Mouse (Mus musculus) small intestine, adult 2 months (tissue): Measurements from ENCODE around the gene Wwox. TPM values are rescaled to one million over a fixed set of nuclear protein-coding genes. Genes with fewer than 3 reads are reported as not detected.

Source experiments
- H3K27ac ChIP-seq: fragments of 200-500 bp; 2 replicates; pipeline ENCODE4 v1.5.1; 2012; ENCODE audit warnings: low read depth, low read length, control low read depth, inconsistent platforms; ENCODE audit not compliant: insufficient read depth
- H3K27me3 ChIP-seq: fragments of 200-500 bp; 2 replicates; pipeline ENCODE4 v1.6.1; 2012; ENCODE audit warnings: mild to moderate bottlenecking, moderate library complexity, low read length, inconsistent platforms; ENCODE audit not compliant: control insufficient read depth, insufficient read depth
- H3K36me3 ChIP-seq: fragments of 200-500 bp; 2 replicates; pipeline ENCODE4 v1.6.1; 2012; ENCODE audit warnings: mild to moderate bottlenecking, low read length, control low read depth, inconsistent platforms; ENCODE audit not compliant: control insufficient read depth, insufficient read depth
- H3K4me1 ChIP-seq: fragments of 200-500 bp; 2 replicates; pipeline ENCODE4 v1.6.1; 2012; ENCODE audit warnings: low read length, inconsistent platforms, mixed read lengths; ENCODE audit not compliant: control insufficient read depth, insufficient read depth, insufficient read length
- H3K4me3 ChIP-seq: fragments of 200-500 bp; 2 replicates; pipeline ENCODE4 v1.5.1; 2012; ENCODE audit warnings: low read depth, mild to moderate bottlenecking, control low read depth, inconsistent platforms, low read length, moderate library complexity
- CTCF ChIP-seq: fragments of 200-500 bp; IDR thresholded peaks from 2 replicates; pipeline ENCODE4 v1.5.1; 2012; ENCODE audit warnings: low read depth, mild to moderate bottlenecking, control low read depth, inconsistent platforms, low read length, moderate library complexity, mixed read lengths; ENCODE audit not compliant: insufficient replicate concordance, insufficient read length; ENCODE audit errors: extremely low read depth
- POLR2A ChIP-seq: fragments of 200-500 bp; IDR thresholded peaks from 2 replicates; pipeline ENCODE4 v1.6.1; 2012; ENCODE audit warnings: low read depth, mild to moderate bottlenecking, control low read depth, inconsistent platforms, low read length, moderate library complexity
- WGBS: fragments of 180-500 bp; shearing (Covaris S2); methylation state at CpG from one replicate; pipeline ENCODE4 v1.1.7; 2018; 5-methylcytosine and 5-hydroxymethylcytosine counted together
- polyA plus RNA-seq: library from polyadenylated mRNA; depleted of rRNA; stranded (reverse); fragments of >200 nt; gene quantifications from 2 replicates; pipeline ENCODE4 v1.2.3, GENCODE M21; 2012

Wwox gene
- polyA plus RNA-seq, 1 experiment: 6.0 TPM

GRCm38 (mm10) chr8:115126674-115127073, 687.2 kb downstream of the Wwox start:
- Histone ChIP-seq H3K4me3 (no peak overlapping the region), H3K36me3 (no peaks in the 10 kb centered on the region), H3K4me1 (no peaks in the 10 kb centered on the region), H3K27ac (no peak overlapping the region), H3K27me3 (no peaks in the 10 kb centered on the region)
- 82% methylated on average over 5 of the region's 5 CpGs for WGBS
- TF ChIP-seq POLR2A (no peak), CTCF (no peak)

GRCm38 (mm10) chr8:115129307-115129706, 689.9 kb downstream of the Wwox start:
- Histone ChIP-seq H3K36me3 (no peaks in the 10 kb centered on the region), H3K4me1 (no peaks in the 10 kb centered on the region), H3K27me3 (no peaks in the 10 kb centered on the region), H3K4me3 (no peak overlapping the region), H3K27ac (no peak overlapping the region)
- TF ChIP-seq CTCF: peak; percentile 26; the same call in 1 of the 2 replicates
- no peak for TF ChIP-seq POLR2A
- 90% methylated on average over 4 of the region's 4 CpGs for WGBS

- H3K4me1 ChIP-seq: no peaks in the 10 kb centered on the region
- no peaks in the 10 kb centered on the region for H3K36me3 ChIP-seq
- TF ChIP-seq POLR2A: no peak
- TF ChIP-seq CTCF: no peak
- no peak overlapping the region for H3K27ac ChIP-seq
- H3K4me3 ChIP-seq: no peak overlapping the region
- H3K27me3 ChIP-seq: no peaks in the 10 kb centered on the region
- WGBS: 74% methylated on average over 17 of the region's 17 CpGs
Measured at GRCm38 (mm10) chr8:115133119-115133518, 693.7 kb downstream of the Wwox start.

- Histone ChIP-seq H3K4me1 (no peaks in the 10 kb centered on the region), H3K36me3 (no peaks in the 10 kb centered on the region), H3K4me3 (no peak overlapping the region), H3K27me3 (no peaks in the 10 kb centered on the region), H3K27ac (no peak overlapping the region)
- 76% methylated on average over 7 of the region's 7 CpGs for WGBS
- TF ChIP-seq POLR2A: no peak
- TF ChIP-seq CTCF: no peak
Measured at GRCm38 (mm10) chr8:115133711-115134218, 694.3 kb downstream of the Wwox start.

- Histone ChIP-seq H3K27ac (no peak overlapping the region), H3K4me1 (no peaks in the 10 kb centered on the region), H3K27me3 (no peaks in the 10 kb centered on the region), H3K36me3 (no peaks in the 10 kb centered on the region), H3K4me3 (no peak overlapping the region)
- WGBS: 87% methylated on average over 10 of the region's 10 CpGs
- TF ChIP-seq CTCF (no peak), POLR2A (no peak)
Measured at GRCm38 (mm10) chr8:115136888-115137287, 697.4 kb downstream of the Wwox start.

GRCm38 (mm10) chr8:115141614-115142013, 702.2 kb downstream of the Wwox start:
- 88% methylated on average over 8 of the region's 8 CpGs for WGBS
- H3K4me3 ChIP-seq: no peak overlapping the region
- H3K27ac ChIP-seq: no peak overlapping the region
- no peaks in the 10 kb centered on the region for H3K27me3 ChIP-seq
- no peaks in the 10 kb centered on the region for H3K36me3 ChIP-seq
- H3K4me1 ChIP-seq: no peaks in the 10 kb centered on the region
- TF ChIP-seq POLR2A (no peak), CTCF (no peak)

GRCm38 (mm10) chr8:115143530-115144320, 704.3 kb downstream of the Wwox start:
- Histone ChIP-seq H3K27me3 (no peaks in the 10 kb centered on the region), H3K4me3 (no peak overlapping the region), H3K27ac (no peak overlapping the region), H3K36me3 (no peaks in the 10 kb centered on the region), H3K4me1 (no peaks in the 10 kb centered on the region)
- no peak for TF ChIP-seq POLR2A
- 75% methylated on average over 9 of the region's 9 CpGs for WGBS
